Mouse (Mus musculus) embryonic fibroblast, embryonic 13.5 days (primary cell): Measurements from ENCODE around the gene Gli1.

Experiments
- CTCF ChIP-seq: IDR thresholded peaks from 2 replicates; pipeline ENCODE4 v1.5.1; 2011; ENCODE audit warnings: mild to moderate bottlenecking, control low read depth, low read length, moderate library complexity, borderline replicate concordance; ENCODE audit not compliant: insufficient read depth
- POLR2A ChIP-seq: IDR thresholded peaks from 2 replicates; pipeline ENCODE4 v1.6.1; 2011; ENCODE audit warnings: low read depth, mild to moderate bottlenecking, control low read depth, low read length, moderate library complexity

DNA sequence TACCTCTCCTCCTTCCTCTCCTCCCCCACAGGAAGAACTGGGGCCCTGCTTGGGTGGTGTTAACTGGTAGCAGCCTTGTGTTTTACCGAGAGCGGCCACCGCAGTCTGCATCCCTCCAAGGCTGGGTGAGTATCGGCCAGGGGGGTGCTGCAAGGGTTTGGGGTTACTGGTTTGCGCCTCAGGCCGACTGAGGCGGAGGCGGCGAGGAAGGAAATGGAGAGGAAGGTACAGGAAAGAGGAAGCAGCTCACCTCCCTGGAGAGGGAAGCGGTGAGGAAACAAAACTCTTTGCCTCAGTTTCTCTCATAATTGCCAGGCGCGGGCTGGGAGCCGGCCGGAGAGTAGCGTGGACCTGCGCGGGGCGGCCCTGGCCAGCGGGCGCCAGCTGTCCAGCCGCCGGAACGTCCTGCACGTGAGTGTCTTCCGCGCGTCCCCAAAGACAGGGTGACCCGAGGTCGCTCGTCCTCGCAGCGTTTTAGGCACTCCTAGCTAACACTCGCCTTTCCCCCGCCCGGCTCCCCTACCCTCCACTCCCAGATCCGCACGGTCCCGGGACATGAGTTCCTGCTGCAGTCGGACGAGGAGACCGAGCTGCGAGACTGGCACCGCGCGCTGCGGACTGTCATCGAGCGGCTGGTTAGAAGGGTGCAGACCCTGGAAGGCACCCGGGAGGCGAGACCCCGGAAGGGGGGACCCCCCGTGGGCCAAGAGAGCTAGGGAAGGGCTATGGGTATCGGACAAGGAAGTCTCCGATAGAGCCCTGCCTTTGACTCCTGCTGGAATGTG, 15.6 kb downstream of the Gli1 start:
- no peak for TF ChIP-seq CTCF
- no peak for TF ChIP-seq POLR2A
